Mouse (Mus musculus) heart, adult 9 months (tissue): ENCODE measurements around the gene Daam1.

ENCODE experiments used
- DNase-seq, 2 experiments: peaks; one replicate each; pipeline ENCODE4 v3.0.0; 2022; ENCODE audit warnings: low spot score in 2 of 2

Gene Daam1

GRCm38 (mm10) chr12:71863846-71864543 is 33.1 kb downstream of the Daam1 start:
- peak; percentile 89 to 92 for DNase-seq

DNA sequence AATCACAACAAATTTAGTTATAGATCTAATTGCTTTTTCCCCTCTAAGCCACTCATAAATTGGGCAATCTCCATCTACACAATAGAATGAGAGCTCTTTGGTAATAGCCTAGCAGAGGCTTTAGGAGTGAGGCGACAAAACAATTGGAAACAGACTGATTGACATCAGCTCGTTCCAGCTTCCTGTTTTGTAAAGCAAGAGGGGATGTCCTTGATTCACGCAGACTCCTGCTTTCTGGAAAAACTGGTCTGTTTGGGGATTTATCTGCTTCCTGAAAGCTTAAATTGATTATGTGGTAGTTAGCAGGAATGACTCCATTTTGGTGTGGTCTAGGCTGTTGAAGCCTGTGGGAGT is 33.6 kb downstream of the Daam1 start:
- no peak for DNase-seq

DNA sequence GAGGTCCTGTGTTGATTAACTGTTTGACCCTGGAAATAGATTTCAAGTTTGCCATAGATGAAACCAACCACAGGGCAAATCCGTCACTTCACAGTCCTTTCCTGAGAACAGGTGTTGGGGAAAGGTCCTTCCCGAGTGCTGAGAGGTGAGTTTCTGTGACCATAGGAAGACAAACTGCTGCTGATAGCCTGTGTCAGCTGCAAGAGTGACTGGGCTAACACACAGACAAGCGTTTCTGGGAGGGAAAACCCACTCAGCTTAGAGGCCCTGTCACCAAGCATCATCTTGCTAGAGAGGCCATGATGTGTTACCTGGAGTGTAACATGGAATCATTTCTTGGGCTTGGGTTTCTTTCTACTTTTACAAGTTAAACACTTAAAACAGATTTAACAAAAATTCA is 35.1 kb downstream of the Daam1 start:
- DNase-seq, result no peak

DNA sequence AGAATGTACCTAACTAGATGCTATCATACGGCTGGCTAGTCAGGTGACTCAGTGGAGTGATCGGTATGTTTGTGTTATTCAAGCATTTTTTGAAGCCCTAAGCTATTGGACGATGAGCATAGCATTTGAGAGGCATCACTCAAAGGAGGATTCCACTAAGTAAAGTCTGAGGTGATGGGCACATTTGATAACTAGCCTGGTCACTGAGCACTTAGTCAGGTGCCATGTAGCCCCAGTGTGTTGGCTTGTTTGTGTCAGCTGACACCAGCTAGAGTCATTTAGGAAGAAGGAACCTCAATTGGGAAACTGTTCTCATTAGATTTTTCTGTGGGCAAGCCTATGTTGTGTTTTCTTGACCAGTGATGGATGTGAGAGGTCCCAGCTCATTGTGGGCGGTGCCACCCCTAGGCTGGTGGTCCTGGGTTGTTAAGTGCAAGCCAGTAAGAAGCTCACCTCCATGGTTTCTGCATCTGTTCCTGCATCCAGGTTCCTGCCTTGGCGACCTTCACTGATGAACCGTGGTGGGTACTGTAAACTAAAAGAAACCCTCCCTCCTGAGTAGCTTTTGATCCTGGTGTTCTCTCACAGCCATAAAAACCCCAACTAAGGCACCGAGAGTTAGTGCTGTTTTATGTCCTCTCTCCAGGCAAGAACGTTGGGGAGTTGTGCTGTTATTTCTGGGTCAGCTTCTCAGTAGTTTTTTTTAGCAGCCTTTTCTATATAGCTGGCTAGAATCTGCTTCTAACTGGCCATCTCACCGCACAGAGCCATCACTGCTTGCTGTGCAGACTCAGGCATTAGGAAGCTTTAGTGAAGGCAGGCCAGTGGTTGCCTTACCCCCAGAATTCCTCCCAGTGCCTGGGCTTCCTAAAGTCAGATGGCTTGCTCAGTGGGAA is 36.7 kb downstream of the Daam1 start:
- no peak for DNase-seq

- no peak for DNase-seq
Observed at GRCm38 (mm10) chr12:71870644-71871043, 39.8 kb downstream of the Daam1 start.

- DNase-seq, result no peak
Observed at GRCm38 (mm10) chr12:71872330-71872729, 41.5 kb downstream of the Daam1 start.

DNA sequence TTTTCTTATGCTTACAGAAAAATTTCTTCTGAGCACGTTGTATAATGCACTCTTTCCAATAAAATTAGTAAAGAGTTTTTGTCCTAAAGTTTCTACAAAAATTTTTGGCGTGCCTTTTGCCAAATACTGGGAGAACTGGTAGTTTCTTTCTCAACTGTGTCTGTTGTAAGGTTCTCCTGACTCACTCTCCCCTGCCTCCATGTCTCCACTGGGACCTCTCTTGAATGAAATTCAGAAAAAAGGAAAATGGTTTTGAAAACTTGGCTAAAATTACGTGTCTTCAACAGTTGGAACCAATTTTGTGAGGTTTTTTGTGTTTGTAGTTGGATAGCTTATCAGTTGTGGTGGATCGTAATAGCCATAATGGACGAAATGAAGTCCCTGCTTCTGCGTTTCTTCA is 43.7 kb downstream of the Daam1 start:
- no peak for DNase-seq

DNA sequence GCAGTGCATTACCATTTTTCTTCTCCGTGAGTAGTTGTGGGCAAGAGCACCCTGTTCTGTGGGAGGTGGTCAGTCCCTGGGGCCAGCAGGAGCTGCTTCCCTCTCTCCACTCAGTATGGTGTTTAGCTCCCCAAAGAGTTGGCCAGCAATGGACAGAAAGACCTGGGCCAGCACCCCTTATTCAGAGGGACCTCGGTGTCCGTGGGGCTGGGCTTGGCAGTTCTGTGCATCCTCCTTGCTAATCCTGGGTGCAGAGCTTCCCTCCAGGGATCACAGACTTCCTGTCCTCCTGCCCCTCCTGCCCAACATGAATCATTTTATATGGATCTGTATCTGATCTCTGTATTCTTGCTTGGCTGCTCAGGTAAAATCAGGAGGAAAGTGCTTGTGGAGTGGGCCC is 44.1 kb downstream of the Daam1 start:
- no peak for DNase-seq

DNA sequence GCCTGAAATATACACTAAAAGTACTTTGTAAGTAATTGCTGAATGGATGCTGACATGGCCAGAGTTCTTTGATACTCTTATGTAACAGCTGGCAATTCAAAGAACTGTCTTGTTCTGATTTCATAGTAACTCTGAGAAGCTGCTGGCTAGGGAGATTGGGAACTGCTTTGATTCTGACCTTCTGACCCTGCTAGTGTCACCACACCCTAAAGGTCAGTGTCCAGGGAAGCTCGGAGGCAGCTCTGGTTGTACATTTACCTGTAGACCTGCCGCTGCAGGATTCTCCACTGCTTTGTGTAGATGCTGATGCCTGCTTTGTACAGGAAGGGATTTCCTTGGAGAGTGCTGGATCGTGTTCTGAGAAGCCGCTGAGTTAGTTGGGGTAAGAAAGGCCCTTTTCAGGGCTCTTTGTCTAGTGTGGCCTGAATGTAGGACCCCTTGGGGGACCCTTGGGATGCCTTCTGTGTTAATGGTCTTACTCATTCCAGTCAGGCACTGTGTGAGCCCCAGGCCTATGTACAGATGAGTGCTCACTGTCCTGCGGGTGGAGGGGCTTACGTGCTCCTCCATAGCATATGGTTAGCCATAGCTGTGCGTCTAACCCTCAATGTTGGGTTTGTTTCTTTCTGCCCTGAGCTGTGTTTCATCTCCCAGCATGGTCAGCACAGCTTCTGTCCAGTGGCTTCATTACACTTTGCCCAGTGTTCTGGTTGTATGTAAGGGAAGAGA is 45.0 kb downstream of the Daam1 start:
- no peak for DNase-seq

GRCm38 (mm10) chr12:71880987-71881386 is 50.1 kb downstream of the Daam1 start:
- no peak for DNase-seq

DNA sequence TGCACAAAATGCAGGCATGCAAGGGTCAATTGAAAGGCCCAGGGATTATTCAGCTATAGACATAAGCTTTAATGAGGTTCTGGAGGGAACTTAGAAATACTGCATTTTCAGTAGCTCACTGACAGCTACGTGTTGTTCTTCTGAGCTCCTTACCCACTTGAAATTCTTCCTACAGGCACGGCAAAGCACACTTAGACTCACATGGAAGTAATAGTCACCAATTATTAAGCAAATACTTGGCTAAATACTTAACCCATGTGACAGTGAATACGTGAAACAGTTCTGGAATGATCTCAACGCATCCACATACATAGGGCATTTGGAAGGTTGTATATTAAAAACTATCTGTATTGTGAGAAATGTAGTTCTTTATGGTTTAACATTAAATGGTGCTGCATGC is 50.6 kb downstream of the Daam1 start:
- DNase-seq, result no peak

- DNase-seq, result no peak
Observed at GRCm38 (mm10) chr12:71883066-71883711, 52.3 kb downstream of the Daam1 start.

GRCm38 (mm10) chr12:71885170-71885574 is 54.3 kb downstream of the Daam1 start:
- peak; percentile 74 to 79 for DNase-seq

DNA sequence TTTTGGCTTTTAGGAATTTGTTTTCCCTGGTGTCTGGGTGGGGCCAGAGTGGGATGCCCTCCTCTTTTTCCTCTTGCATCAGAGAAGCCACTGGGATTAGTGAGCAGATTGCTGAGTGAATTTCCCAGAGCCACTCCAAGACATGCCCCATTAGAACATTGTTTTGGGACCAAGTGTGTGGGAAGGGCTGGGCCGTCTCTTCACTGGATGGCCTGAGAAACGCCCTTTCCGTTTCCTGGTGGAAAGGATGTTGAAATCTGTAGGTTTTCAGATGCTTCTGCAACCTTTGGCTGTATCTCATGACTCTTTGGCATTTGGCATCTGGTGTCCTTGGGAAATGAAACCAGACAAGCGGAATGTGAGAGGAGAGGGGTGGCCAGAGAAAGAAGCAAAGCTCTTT is 54.8 kb downstream of the Daam1 start:
- peak; percentile 86 for DNase-seq

DNA sequence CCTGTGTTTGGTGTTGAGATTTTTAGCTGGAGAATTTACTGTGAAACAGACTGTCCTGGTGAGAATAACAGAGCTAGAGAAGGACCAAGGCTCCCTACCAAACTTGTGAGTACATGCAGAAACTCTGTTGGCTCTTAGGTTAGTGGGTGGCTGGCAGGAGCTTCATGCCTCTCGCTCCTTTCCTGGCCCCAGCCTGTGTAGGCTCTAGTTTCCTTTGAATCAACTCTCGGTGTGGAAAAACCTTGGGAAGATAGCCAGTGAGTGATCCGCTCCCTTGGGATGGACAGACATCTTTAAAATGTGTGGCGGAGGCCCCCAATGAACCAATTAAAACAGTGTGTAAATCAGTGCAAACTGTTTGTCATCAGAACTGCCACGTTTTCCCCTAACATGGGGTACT is 55.5 kb downstream of the Daam1 start:
- DNase-seq, result no peak

DNA sequence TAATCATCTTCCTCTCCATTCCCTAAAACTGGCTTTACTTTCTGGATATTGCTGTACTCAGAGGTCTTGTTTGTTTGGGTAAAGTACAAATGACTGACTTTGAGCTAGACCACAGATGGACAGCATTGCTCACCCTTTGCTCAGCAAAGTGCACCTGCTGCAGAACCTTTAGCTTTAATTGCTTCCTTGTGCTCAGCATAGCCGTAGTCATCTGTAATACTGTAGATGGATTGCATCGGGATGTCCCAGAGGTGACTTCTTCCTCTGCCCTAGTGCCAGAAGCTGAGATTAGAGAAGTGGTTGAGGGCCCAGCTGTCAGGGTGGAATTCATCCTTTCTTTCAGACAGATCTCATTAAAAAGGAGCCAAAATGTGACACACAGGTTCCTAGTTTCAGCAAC is 56.1 kb downstream of the Daam1 start:
- no peak for DNase-seq

- DNase-seq, result peak; percentile 58 to 66
Observed at GRCm38 (mm10) chr12:71888370-71888769, 57.5 kb downstream of the Daam1 start.

DNA sequence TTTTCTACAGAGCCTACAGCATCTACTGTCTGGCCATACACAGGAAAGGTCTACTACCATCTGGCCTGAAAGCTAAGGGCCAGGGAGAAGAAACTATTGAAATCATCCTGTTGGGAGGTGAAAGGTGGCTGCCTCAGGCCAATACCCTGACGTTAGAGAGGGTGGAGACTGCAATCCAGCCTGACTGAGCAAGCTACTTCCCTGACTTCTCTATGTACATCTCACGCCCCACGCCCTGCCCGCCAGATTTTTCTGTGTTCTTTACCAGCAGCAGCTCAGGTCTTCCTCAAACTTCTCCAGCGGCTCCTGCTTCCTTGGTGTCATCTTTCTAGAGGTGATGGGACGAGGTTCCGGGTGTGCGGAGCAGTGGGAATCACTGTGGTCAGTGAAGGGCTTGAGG is 58.4 kb downstream of the Daam1 start:
- no peak for DNase-seq

GRCm38 (mm10) chr12:71890282-71890681 is 59.4 kb downstream of the Daam1 start:
- DNase-seq, result no peak

DNA sequence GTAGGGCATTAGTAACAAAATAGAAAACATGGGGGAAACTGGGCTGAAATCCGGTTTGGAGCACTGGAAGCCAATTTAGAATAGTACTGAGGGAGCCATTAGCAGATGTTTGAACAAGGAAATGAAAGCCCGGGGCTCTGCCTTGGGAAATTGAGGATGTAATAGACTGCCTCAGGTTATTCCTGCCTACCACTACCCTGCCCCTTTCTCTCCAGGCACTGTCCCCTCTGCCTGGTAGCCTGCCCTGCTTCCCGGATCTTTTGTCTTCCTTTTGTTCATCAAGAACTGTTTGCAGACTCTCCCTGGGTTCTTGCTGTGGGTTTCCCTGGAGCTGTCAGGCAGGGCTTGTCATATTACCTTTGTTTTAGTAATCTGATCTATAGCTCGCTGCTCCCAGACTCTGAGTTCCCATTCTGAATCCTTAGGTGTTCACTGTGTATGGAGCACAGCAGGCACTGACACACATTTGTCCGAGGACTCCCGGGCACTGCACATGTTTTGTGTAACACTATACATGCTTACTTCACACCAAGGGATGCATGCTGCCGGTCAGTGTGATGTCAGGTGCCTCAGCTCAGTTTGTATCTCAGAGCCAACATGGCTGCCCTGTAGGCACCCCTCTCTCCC is 61.0 kb downstream of the Daam1 start:
- DNase-seq, result no peak

DNA sequence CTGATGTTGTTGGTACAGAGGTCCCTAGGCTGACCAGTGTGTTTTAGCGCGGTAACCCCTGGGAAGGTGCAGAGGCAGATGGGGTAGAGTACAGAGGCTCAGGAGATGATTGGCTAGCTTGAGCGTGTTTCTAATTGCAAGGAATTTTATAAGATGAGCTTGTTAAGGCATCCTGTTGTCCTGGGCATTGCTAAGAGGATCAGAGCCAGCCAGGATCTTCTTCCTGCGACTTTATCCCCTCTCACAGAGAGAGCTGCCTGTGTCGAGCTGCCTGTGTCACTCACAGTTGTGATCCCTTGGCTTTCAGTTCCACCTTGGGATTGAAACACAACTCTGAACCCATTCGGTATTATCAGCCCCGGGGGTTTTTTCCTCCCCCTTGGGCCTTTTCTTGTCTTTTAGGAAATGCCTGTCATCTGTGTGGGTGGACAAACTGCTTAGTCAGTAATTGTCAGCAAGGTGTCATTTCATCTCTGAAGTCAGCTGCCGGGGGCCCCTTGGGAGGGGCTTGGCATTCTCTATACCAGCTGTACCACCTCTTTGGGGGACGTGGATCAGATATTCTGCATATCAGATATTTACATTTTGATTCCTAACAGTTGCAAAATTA is 62.2 kb downstream of the Daam1 start:
- no peak for DNase-seq
